Mouse (Mus musculus) kidney, postnatal 10 days (tissue): Measurements from ENCODE around the gene Atraid.

Experiments
- DNase-seq: peaks from one replicate; pipeline ENCODE4 v3.0.0; 2021; ENCODE audit warnings: mixed read lengths

Gene Atraid

GRCm38 (mm10) chr5:31094799-31095691, 46.9 kb downstream of the Atraid start:
- DNase-seq: peak; percentile 65

DNA sequence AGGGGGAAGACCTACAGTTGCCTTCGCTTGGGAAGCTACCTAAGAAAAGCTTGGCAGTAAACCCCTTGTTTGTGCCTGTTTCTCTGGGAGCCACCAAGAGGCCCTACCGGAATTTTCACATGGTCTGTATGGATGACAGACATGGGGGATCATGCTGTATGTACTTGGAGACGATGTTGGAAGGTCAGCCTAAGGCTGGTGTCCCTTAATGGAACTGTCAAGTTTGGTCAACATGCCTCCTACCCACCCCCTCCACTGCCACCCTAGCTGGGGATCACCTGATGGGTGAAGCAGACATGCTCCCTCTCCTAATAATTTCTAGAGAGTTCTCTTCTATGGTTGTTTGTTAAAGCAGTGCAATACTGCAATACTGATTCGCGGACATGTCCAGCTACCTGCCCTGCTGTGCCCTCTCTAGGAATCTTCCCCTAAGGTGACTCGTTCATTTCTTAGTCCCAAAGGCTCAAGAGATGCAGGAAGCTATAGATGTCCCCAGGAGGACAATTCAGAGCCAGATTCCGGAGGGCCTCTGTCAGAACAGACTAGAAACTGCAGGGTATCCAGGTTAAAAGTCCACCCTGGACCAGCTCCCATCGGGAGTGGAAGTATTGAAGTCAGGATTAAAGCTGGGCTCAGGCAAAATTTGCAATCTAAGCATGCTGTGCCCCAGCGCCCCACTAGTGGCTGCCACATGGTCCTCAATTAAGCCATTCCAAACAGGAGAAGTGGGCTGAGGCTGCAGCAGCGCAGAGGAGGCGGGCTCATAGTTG, 47.8 kb downstream of the Atraid start:
- no peak for DNase-seq
